Mouse (Mus musculus) left cerebral cortex, adult 2 months (tissue): ENCODE results near the gene Lemd1. TPM values are rescaled to one million over a fixed set of nuclear protein-coding genes. Genes with fewer than 3 reads are reported as not detected.
"Not testable (repeated sequence)": the region's sequence is repeated elsewhere in the genome, so short reads cannot be mapped to it uniquely, and the experiment has no call there.

Source experiments
- DNase-seq, 2 experiments: peaks; one replicate each; pipeline ENCODE4 v3.0.0; 2021 to 2022; ENCODE audit warnings: low spot score in 2 of 2, mixed read lengths in 1 of 2; ENCODE audit errors: extremely low spot score in 1 of 2
- H3K27ac ChIP-seq: fragments of 200-600 bp; 2 replicates; pipeline ENCODE4 v1.8.1; 2022
- H3K4me3 ChIP-seq: fragments of 200-600 bp; 2 replicates; pipeline ENCODE4 v1.8.1; 2022
- CTCF ChIP-seq: fragments of 200-600 bp; IDR thresholded peaks from 2 replicates; pipeline ENCODE4 v1.8.1; 2022; ENCODE audit warnings: antibody characterized with exemption, mild to moderate bottlenecking, moderate library complexity
- intact Hi-C: fragments of 180-260 bp; cut with DNase I; formaldehyde crosslinking; loops from one replicate; pipeline ENCODE4 v1.15.1; 2025
- total RNA-seq, 2 experiments: library from RNA; stranded (reverse); gene quantifications; 2 replicates each; pipeline ENCODE4 v1.2.3; 2021

Lemd1 gene
- total RNA-seq, 2 experiments from 2014 or later: 3.9 to 6.8 TPM

GRCm38 (mm10) chr1:132266791-132267557 lies 75.7 kb downstream of the Lemd1 start:
- no peak for TF ChIP-seq CTCF
- Histone ChIP-seq H3K4me3 (no peak overlapping the region), H3K27ac (no peak overlapping the region)
- intact Hi-C loops: no loop called here
- no peak for DNase-seq

GRCm38 (mm10) chr1:132267959-132268358 lies 76.7 kb downstream of the Lemd1 start:
- no peak for DNase-seq
- H3K4me3 ChIP-seq: no peak overlapping the region
- TF ChIP-seq CTCF: no peak
- intact Hi-C loops: no loop called here
- H3K27ac ChIP-seq: peak overlapping the region; percentile 15; the same call in 1 of the 2 replicates

- no peak overlapping the region for H3K4me3 ChIP-seq
- TF ChIP-seq CTCF: no peak
- intact Hi-C loops: no loop called here
- no peak for DNase-seq
- H3K27ac ChIP-seq: no peak overlapping the region; the same call in 1 of the 2 replicates
Measured at GRCm38 (mm10) chr1:132268418-132269060, 77.3 kb downstream of the Lemd1 start.

- Histone ChIP-seq H3K4me3 (no peak overlapping the region), H3K27ac (no peak overlapping the region)
- no peak for TF ChIP-seq CTCF
- intact Hi-C loops: no loop called here
- DNase-seq: no peak
Measured at GRCm38 (mm10) chr1:132271237-132271636, 80.0 kb downstream of the Lemd1 start.

GRCm38 (mm10) chr1:132276694-132277093 lies 85.5 kb downstream of the Lemd1 start:
- no peak for DNase-seq
- no peak overlapping the region for H3K4me3 ChIP-seq
- H3K27ac ChIP-seq: no peak overlapping the region
- intact Hi-C loops: no loop called here
- TF ChIP-seq CTCF: no peak

GRCm38 (mm10) chr1:132277124-132277523 lies 85.9 kb downstream of the Lemd1 start:
- TF ChIP-seq CTCF: no peak
- intact Hi-C loops: no loop called here
- DNase-seq: no peak
- no peak overlapping the region for H3K27ac ChIP-seq
- no peak overlapping the region for H3K4me3 ChIP-seq

- intact Hi-C loops, DNase-seq, H3K4me3 ChIP-seq, H3K27ac ChIP-seq: not testable (repeated sequence)
Measured at GRCm38 (mm10) chr1:132280636-132281035, 89.4 kb downstream of the Lemd1 start.

- intact Hi-C loops: no loop called here
- no peak overlapping the region for H3K27ac ChIP-seq
- no peak; the same call in 1 of the 2 replicates for TF ChIP-seq CTCF
Measured at GRCm38 (mm10) chr1:132281523-132282176, 90.4 kb downstream of the Lemd1 start.

GRCm38 (mm10) chr1:132282177-132282536 lies 90.9 kb downstream of the Lemd1 start:
- intact Hi-C loops: no loop called here
- no peak overlapping the region for H3K27ac ChIP-seq
- DNase-seq: no peak
- no peak overlapping the region for H3K4me3 ChIP-seq
- TF ChIP-seq CTCF: no peak

More at GRCm38 (mm10) chr1:132281523-132282176, 90.4 kb downstream of the Lemd1 start:
- H3K4me3 ChIP-seq: no peak overlapping the region
- no peak for DNase-seq

- TF ChIP-seq CTCF: no peak
- Histone ChIP-seq H3K27ac (no peak overlapping the region), H3K4me3 (no peak overlapping the region)
- no peak for DNase-seq
- intact Hi-C loops: no loop called here
Measured at GRCm38 (mm10) chr1:132283018-132283417, 91.8 kb downstream of the Lemd1 start.

GRCm38 (mm10) chr1:132286735-132287134 lies 95.5 kb downstream of the Lemd1 start:
- TF ChIP-seq CTCF: no peak
- H3K4me3 ChIP-seq: no peak overlapping the region
- intact Hi-C loops: no loop called here
- H3K27ac ChIP-seq: no peak overlapping the region
- DNase-seq: no peak

- TF ChIP-seq CTCF: no peak
- Histone ChIP-seq H3K4me3 (no peak overlapping the region), H3K27ac (no peak overlapping the region)
- intact Hi-C loops: no loop called here
- no peak for DNase-seq
Measured at GRCm38 (mm10) chr1:132287445-132287844, 96.2 kb downstream of the Lemd1 start.
